Mouse (Mus musculus): ENCODE measurements around the gene Irf1.

- TF ChIP-seq POLR2A (IDR thresholded peaks at IDR 0.05; ENCODE audit: insufficient read length, low read depth) (no peak), CEBPB (IDR thresholded peaks at IDR 0.05; ENCODE audit: insufficient read depth, poor library complexity, severe bottlenecking) (no peak), TCF12 (IDR thresholded peaks at IDR 0.05; ENCODE audit: insufficient read depth, poor library complexity, severe bottlenecking) (no peak), TCF3 (IDR thresholded peaks at IDR 0.05; ENCODE audit: insufficient read length, low read depth) (no peak), POLR2AphosphoS2 (IDR thresholded peaks at IDR 0.05; ENCODE audit: insufficient read length, low read depth) (no peak)
These were observed 10.0 kb upstream of the Irf1 start for GRCm38 (mm10) chr11:53759545-53760406.

Data from myocyte (in vitro differentiated cells).